Mouse (Mus musculus) mature B cell (primary cell): ENCODE data around the gene Olfr353.

ENCODE experiments used
- in situ Hi-C: fragments of 300-500 bp; cut with MboI; formaldehyde crosslinking; loops from 2 replicates; pipeline ENCODE4 v1.14.3; 2019

Olfr353 gene

DNA sequence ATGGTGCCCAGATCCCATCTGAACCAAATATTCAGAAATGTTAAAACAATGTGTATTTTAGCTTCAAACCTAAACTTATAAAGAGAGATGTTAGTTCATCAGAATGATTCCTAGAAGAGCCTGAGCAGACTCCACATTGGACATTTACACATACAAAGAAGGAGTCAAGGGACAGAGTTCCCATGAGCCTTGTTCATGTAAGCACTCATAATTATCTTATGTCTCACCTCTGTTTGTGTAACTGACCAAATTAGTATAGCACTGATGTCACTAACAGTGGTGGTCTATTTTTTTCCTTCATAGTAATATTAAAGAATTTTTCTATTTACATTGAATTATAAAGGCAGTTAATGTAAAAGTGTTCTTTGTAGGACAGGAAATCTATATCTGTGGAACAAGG is at the start of gene Olfr353:
Olfr353 (minus strand) TSS at position 101 of the 400 bp plus-strand sequence.
- in situ Hi-C loops, result no loop called here

DNA sequence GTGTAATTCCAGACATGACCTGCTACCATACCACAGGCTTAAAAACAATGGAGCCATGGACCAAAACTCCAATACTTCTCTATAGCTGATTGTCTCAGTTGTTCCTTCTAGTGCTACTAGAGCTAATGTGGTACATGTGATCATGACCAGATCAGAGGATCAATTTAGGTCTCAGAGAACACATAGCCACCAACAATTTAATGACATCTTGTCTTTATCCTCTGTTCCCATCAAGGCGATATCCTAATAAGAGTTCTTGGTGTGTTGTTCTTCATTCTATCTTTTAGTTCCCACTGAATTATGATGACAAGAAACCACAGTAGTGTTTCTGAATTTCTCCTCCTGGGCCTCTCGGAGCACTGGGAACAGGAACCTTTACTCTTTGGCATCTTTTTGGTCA is 44.1 kb upstream of the Olfr353 start, which contains the start of gene Olfr356:
Olfr356 (plus strand) TSS at position 301 of the 400 bp plus-strand sequence.
- in situ Hi-C loops, result no loop called here

DNA sequence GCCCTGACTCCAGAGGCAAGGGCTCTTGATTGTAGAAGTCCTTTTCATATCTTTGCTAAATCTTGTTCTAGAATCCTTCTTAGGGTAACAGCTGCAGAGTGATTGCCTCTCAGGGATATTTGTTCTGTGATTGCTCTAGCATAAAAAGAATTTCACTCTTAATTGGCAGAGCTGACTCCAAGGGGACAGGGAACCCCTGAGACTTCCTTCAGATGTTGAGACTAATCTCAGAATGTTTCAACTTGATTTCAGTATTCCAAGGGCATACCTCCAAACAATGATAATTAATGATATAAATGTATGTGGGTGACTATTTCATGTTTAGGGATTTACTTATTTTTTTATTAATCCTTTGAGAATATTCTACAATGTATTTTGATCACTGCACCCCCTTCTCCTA is 36.1 kb upstream of the Olfr353 start, which contains the start of gene Olfr355:
Olfr355 (minus strand) TSS at position 101 of the 400 bp plus-strand sequence.
- in situ Hi-C loops, result no loop called here

DNA sequence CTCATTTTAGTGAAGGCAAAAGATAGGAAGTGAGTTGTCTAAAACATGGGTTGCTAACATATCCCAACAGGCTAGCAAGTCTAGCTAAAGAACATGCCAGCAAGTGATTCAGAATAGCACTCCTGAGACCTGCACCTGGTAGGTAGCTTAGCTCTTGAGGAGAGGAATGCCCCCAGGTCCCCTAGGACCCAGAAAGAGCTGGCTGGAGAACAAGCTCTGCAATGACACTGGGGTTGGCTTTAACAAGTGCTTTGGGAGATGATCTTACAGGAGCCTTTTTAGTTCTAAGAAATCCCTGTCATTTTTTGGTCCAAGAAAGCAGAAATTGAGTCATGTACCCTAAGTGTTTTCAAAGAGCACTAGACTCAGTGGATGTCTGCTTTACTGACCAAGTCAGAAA is 12.6 kb upstream of the Olfr353 start, which contains the start of gene Olfr354:
Olfr354 (plus strand) TSS at position 301 of the 400 bp plus-strand sequence.
- in situ Hi-C loops, result no loop called here

DNA sequence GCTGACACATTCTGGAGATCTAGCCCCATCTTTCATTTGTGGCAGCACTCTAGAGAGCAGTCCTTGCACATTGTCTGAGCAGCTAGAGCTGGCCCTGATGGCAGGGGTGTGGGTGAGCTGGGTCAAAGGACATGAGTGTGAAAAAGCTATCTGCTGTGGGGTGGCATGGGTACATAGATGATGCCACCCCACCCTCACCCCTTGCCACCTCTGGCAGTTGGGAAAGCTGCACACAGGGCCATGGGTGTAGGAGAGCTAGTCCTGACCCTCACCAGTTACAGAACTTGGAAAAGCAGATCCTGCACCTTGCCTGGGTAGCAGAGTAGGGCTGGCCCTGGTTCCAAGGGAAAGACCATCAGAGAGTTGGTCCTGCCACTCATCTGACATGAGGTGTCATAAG is 4.4 kb upstream of the Olfr353 start:
- in situ Hi-C loops, result no loop called here

DNA sequence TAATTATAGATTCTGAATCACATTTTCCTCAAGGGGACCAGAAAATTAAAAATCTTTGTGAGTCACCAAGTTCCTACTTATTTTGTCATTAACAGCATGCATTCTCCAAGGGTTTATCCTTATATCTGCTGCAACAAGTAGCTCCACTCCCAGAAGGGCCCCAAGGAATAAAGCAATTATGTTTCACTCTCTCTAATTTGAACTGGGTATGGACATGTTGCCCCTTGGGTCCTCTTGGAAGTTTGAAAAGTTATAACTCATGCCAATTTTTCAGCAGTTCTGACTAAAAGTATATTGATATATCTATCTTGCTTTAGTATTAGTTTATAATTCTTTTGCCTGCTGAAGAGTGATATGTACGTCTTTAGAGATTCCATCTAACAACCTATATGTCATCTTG is 24.6 kb downstream of the Olfr353 start, which contains the start of gene Olfr352:
Olfr352 (plus strand) TSS at position 301 of the 400 bp plus-strand sequence.
- in situ Hi-C loops, result no loop called here

DNA sequence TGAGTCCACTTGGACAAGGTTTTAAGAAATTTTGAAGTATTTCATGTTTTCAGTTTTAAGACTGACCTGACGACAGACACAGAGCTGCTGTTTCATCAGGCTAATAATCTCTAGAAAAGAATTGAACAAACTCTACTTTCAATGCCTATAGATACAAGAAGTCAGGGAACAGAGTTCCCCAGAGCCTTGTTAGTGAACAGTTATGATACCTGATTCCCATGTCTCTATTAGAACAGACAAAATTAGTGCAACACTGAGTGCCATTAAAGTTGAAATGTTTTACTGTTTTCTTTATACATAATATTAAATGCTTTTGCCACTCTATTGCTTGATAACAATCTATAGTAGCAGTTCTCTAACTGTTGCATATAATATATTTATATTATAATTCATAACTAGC is 30.2 kb downstream of the Olfr353 start, which contains the start of gene Olfr351:
Olfr351 (minus strand) TSS at position 101 of the 400 bp plus-strand sequence.
- in situ Hi-C loops, result no loop called here

DNA sequence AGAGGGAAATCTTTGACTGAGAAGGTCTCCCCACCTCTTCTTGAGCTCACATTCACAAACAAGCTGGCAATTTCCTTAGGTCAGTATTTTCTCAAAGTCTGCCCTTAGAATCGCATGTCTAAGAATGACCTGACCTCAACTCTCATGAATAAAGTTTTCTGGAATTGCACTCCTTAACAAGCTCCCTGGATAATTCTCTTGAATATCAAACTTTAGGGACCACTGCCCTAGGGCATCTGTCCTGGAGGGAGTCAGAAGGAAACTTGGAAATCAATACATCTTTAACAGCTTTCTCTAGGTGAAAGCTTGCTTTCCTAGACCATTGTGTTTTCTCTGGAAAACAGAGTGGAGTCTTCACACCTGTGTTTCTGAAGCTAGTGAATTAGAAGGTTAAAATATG is 46.7 kb downstream of the Olfr353 start, which contains the start of gene Olfr350:
Olfr350 (plus strand) TSS at position 301 of the 400 bp plus-strand sequence.
- in situ Hi-C loops, result no loop called here
